Mouse (Mus musculus) MEL (cell line): ENCODE measurements around the gene Rab11fip3. TPM values are rescaled to one million over a fixed set of nuclear protein-coding genes. Genes with fewer than 3 reads are reported as not detected.

Source experiments
- DNase-seq: peaks from one replicate; pipeline ENCODE4 v3.0.0; 2011; ENCODE audit warnings: low read depth, low spot score
- H3K27ac ChIP-seq: 2 replicates; pipeline ENCODE4 v1.5.1; 2012; ENCODE audit warnings: low read depth, mild to moderate bottlenecking, control low read depth, low read length, moderate library complexity; ENCODE audit not compliant: control insufficient read depth
- H3K27me3 ChIP-seq, 2 experiments: fragments of 150-350 bp in 1 of 2; sonication (generic) in 1 of 2; 2 replicates each; pipeline ENCODE4 v1.6.1; 2012; ENCODE audit warnings: low read length in 2 of 2, mild to moderate bottlenecking in 2 of 2, improper control_type of control experiment in 1 of 2, moderate library complexity in 1 of 2; ENCODE audit not compliant: insufficient read depth in 2 of 2, control insufficient read depth in 1 of 2
- H3K36me3 ChIP-seq, 2 experiments: 2 replicates each; pipeline ENCODE4 v1.6.1; 2012 to 2014; ENCODE audit warnings: low read length in 2 of 2, improper control_type of control experiment in 1 of 2, inconsistent platforms in 1 of 2, mild to moderate bottlenecking in 1 of 2; ENCODE audit not compliant: insufficient read depth in 2 of 2, control insufficient read depth in 1 of 2
- H3K4me1 ChIP-seq, 2 experiments: fragments of 150-350 bp in 1 of 2; sonication (generic) in 1 of 2; 2 replicates each; pipeline ENCODE4 v1.6.1; 2012; ENCODE audit warnings: low read length in 2 of 2, improper control_type of control experiment in 1 of 2, mild to moderate bottlenecking in 1 of 2; ENCODE audit not compliant: insufficient read depth in 2 of 2, control insufficient read depth in 1 of 2
- H3K4me3 ChIP-seq, 2 experiments: fragments of 150-350 bp in 1 of 2; sonication (generic) in 1 of 2; 2 replicates each; pipeline ENCODE4 v1.5.1; 2012; ENCODE audit warnings: low read depth in 2 of 2, low read length in 2 of 2, mild to moderate bottlenecking in 2 of 2, moderate library complexity in 2 of 2, control low read depth in 1 of 2, improper control_type of control experiment in 1 of 2; ENCODE audit not compliant: control insufficient read depth in 1 of 2, insufficient read depth in 1 of 2
- H3K79me2 ChIP-seq: 2 replicates; pipeline ENCODE4 v1.6.1; 2012; ENCODE audit warnings: mild to moderate bottlenecking, low read length, moderate library complexity; ENCODE audit not compliant: control insufficient read depth, poor library complexity, insufficient read depth
- H3K9ac ChIP-seq: 2 replicates; pipeline ENCODE4 v1.6.1; 2012; ENCODE audit warnings: low read depth, mild to moderate bottlenecking, control low read depth, low read length, moderate library complexity; ENCODE audit not compliant: control insufficient read depth, poor library complexity, severe bottlenecking
- H3K9me3 ChIP-seq: fragments of 150-350 bp; sonication (generic); replicated peaks from 2 replicates; pipeline ENCODE4 v1.6.1; 2012; ENCODE audit warnings: mild to moderate bottlenecking, low read length, improper control_type of control experiment, moderate library complexity; ENCODE audit not compliant: insufficient read depth
- CHD1 ChIP-seq: IDR thresholded peaks from 2 replicates; pipeline ENCODE4 v1.6.1; 2012; ENCODE audit warnings: low read depth, mild to moderate bottlenecking, inconsistent platforms, low read length, improper control_type of control experiment
- CHD2 ChIP-seq: IDR thresholded peaks from 2 replicates; pipeline ENCODE4 v1.6.1; 2011; ENCODE audit warnings: low read length, improper control_type of control experiment
- CTCF ChIP-seq, 3 experiments: IDR thresholded peaks in 2 of 3; conservative IDR thresholded peaks in 1 of 3; 2 replicates each; pipeline ENCODE4 v1.5.1; 2011 to 2012; ENCODE audit warnings: low read length in 3 of 3, low read depth in 2 of 3, mild to moderate bottlenecking in 2 of 3, improper control_type of control experiment in 1 of 3, inconsistent platforms in 1 of 3, mixed read lengths in 1 of 3, moderate library complexity in 1 of 3; ENCODE audit not compliant: control insufficient read depth in 1 of 3, insufficient read depth in 1 of 3, poor library complexity in 1 of 3, severe bottlenecking in 1 of 3
- ELF1 ChIP-seq: IDR thresholded peaks from 2 replicates; pipeline ENCODE4 v1.6.1; 2014; ENCODE audit warnings: low read depth, mild to moderate bottlenecking, inconsistent platforms, low read length, improper control_type of control experiment, moderate library complexity
- EP300 ChIP-seq, 2 experiments: IDR thresholded peaks; 2 replicates each; pipeline ENCODE4 v1.6.1; 2011; ENCODE audit warnings: improper control_type of control experiment in 2 of 2, low read length in 2 of 2, low read depth in 1 of 2, mild to moderate bottlenecking in 1 of 2
- JUND ChIP-seq: IDR thresholded peaks from 2 replicates; pipeline ENCODE4 v1.6.1; 2011; ENCODE audit warnings: low read depth, mild to moderate bottlenecking, improper control_type of control experiment, low read length
- KAT2A ChIP-seq: conservative IDR thresholded peaks from 2 replicates; pipeline ENCODE4 v1.6.1; 2012; ENCODE audit warnings: low read depth, low read length, improper control_type of control experiment, inconsistent platforms
- MAX ChIP-seq: IDR thresholded peaks from 2 replicates; pipeline ENCODE4 v1.6.1; 2011; ENCODE audit warnings: low read length, improper control_type of control experiment
- MAZ ChIP-seq: IDR thresholded peaks from 2 replicates; pipeline ENCODE4 v1.6.1; 2012; ENCODE audit warnings: low read depth, mild to moderate bottlenecking, inconsistent platforms, low read length, improper control_type of control experiment
- MXI1 ChIP-seq: IDR thresholded peaks from 2 replicates; pipeline ENCODE4 v1.6.1; 2011; ENCODE audit warnings: mild to moderate bottlenecking, low read depth, low read length, improper control_type of control experiment
- MYC ChIP-seq: IDR thresholded peaks from 2 replicates; pipeline ENCODE4 v1.6.1; 2011; ENCODE audit warnings: low read depth, mild to moderate bottlenecking, low read length, improper control_type of control experiment, moderate library complexity
- NRF1 ChIP-seq: IDR thresholded peaks from 2 replicates; pipeline ENCODE4 v1.6.1; 2014; ENCODE audit warnings: low read depth, mild to moderate bottlenecking, inconsistent platforms, low read length, improper control_type of control experiment, moderate library complexity; ENCODE audit not compliant: poor library complexity, insufficient read depth, severe bottlenecking
- POLR2A ChIP-seq, 2 experiments: IDR thresholded peaks; 2 replicates each; pipeline ENCODE4 v1.6.1; 2011 to 2012; ENCODE audit warnings: low read length in 2 of 2, mild to moderate bottlenecking in 2 of 2, control low read depth in 1 of 2, improper control_type of control experiment in 1 of 2, low read depth in 1 of 2, moderate library complexity in 1 of 2; ENCODE audit not compliant: control insufficient read depth in 1 of 2, insufficient read depth in 1 of 2, poor library complexity in 1 of 2
- POLR2AphosphoS5 ChIP-seq: IDR thresholded peaks from 2 replicates; pipeline ENCODE4 v1.6.1; 2012; ENCODE audit warnings: low read depth, borderline replicate concordance, mild to moderate bottlenecking, inconsistent platforms, low read length, moderate library complexity, mixed read lengths
- RCOR1 ChIP-seq: IDR thresholded peaks from 2 replicates; pipeline ENCODE4 v1.6.1; 2012; ENCODE audit warnings: low read depth, mild to moderate bottlenecking, inconsistent platforms, low read length, improper control_type of control experiment
- SIN3A ChIP-seq: IDR thresholded peaks from 2 replicates; pipeline ENCODE4 v1.6.1; 2012; ENCODE audit warnings: low read length, improper control_type of control experiment, inconsistent platforms
- TAL1 ChIP-seq: IDR thresholded peaks from 2 replicates; pipeline ENCODE4 v1.6.1; 2012; ENCODE audit warnings: mild to moderate bottlenecking, inconsistent platforms, low read length, moderate library complexity, mixed read lengths
- TBP ChIP-seq: IDR thresholded peaks from 2 replicates; pipeline ENCODE4 v1.8.0; 2011; ENCODE audit warnings: low read depth, low read length, improper control_type of control experiment
- UBTF ChIP-seq: IDR thresholded peaks from 2 replicates; pipeline ENCODE4 v1.6.1; 2012; ENCODE audit warnings: low read depth, mild to moderate bottlenecking, inconsistent platforms, low read length, improper control_type of control experiment, moderate library complexity, borderline replicate concordance; ENCODE audit not compliant: insufficient read depth
- ZMIZ1 ChIP-seq: IDR thresholded peaks from 2 replicates; pipeline ENCODE4 v1.6.1; 2012; ENCODE audit warnings: low read depth, mild to moderate bottlenecking, inconsistent platforms, low read length, improper control_type of control experiment, moderate library complexity
- polyA plus RNA-seq, 2 experiments: library from polyadenylated mRNA; stranded (reverse) in 1 of 2; unstranded in 1 of 2; fragments of >175 nt in 1 of 2; fragments of >200 nt in 1 of 2; gene quantifications; 2 replicates each; pipeline versions ENCODE4 v1.2.1 to v1.2.4; 2012; ENCODE audit warnings: low replicate concordance in 2 of 2, low read depth in 1 of 2; ENCODE audit not compliant: insufficient read length in 2 of 2, insufficient read depth in 1 of 2, missing spikeins in 1 of 2
- total RNA-seq: library from RNA; depleted of rRNA; stranded (reverse); fragments of 300-350 nt; gene quantifications from 2 replicates; pipeline ENCODE4 v1.2.3, GENCODE M21; 2012

The Rab11fip3 gene
- total and polyA plus RNA-seq, 3 experiments, result 3.2 to 18.9 TPM; not detected in 1

DNA sequence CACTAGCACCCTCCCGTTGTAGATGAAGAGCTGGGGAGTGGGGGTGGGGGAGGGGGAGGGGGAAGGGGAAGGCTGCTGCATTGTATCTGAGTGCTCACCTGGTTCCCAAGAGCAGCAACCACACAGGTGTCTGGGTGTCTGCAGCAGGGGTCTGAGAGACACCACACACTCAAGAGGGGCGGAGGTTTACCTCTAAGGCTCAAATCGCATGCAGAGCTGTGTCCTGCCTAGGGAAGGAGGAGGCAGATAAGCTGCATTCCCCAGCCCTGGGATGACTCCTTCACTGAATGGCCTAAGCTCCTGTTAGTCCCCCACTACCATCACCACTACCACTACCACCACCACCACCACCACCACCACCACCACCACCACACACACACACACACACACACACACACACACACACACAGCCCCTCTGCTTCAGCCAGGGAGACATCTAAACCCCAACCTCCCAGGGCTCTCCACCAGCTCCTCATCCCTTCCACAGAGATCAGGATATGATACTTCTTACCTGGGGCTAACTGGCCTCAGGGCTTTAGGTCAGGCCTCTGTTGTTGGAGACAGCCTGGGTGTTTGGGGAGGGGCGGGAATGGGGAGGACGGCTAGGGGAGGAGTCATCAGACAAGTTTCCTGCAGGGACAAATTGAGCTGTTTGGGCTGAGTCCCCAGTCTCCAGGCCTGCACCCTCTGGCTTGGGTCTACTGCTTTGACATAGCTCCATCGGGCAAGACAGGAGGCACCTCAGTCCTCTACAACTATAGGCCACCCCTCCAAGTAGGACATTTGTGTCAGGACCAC is 124.8 kb downstream of the Rab11fip3 start, which contains the start of the genes Pigq and Nhlrc4:
Gene Pigq, minus strand, starts transcription at position 571 of the 798 bp plus-strand sequence.
Gene Nhlrc4, minus strand, starts transcription at position 596 of the 798 bp plus-strand sequence.
- H3K9me3 ChIP-seq, result no peaks in the 10 kb centered on the region
- H3K4me3 ChIP-seq, result no peak within 1 kb of the TSS
- H3K27me3 ChIP-seq, result no peaks in the 10 kb centered on the region
- no peak for TF ChIP-seq SIN3A
- no peak for TF ChIP-seq KAT2A
- TF ChIP-seq EP300 (IDR thresholded peaks at IDR 0.05; ENCODE audit: low read depth in 1 of 2, low read length in 2 of 2), result no peak
- no peak for TF ChIP-seq MAX
- TF ChIP-seq UBTF, result no peak
- TF ChIP-seq MXI1, result no peak
- no peak for TF ChIP-seq CTCF (IDR thresholded peaks at IDR 0.05 in 2 of 3, conservative IDR thresholded peaks at IDR 0.05 in 1 of 3; ENCODE audit: control insufficient read depth in 1 of 3, insufficient read depth in 1 of 3, low read depth in 2 of 3, low read length in 3 of 3, poor library complexity in 1 of 3, severe bottlenecking in 1 of 3)
- no peak for TF ChIP-seq POLR2A (IDR thresholded peaks at IDR 0.05; ENCODE audit: control insufficient read depth in 1 of 2, insufficient read depth in 1 of 2, low read depth in 1 of 2, low read length in 2 of 2, poor library complexity in 1 of 2)
- TF ChIP-seq RCOR1, result no peak
- TF ChIP-seq POLR2AphosphoS5, result no peak
- no peak for TF ChIP-seq ZMIZ1
- no peak for TF ChIP-seq JUND
- TF ChIP-seq TBP, result no peak
- no peak for TF ChIP-seq CHD2
- TF ChIP-seq NRF1, result no peak
- TF ChIP-seq TAL1, result no peak
- peak within 1 kb of the TSS; percentile 95 for H3K27ac ChIP-seq
- H3K4me1 ChIP-seq, result peaks cover 10 to 30% of the 10 kb centered on the region in 2 experiments
- H3K79me2 ChIP-seq, result peaks cover 25% of the 10 kb centered on the region
- no peak within 1 kb of the TSS for H3K9ac ChIP-seq
- no peak for DNase-seq
- peaks cover 0 to 17% of the 10 kb centered on the region in 2 experiments; a peak in 2 of 4 replicates for H3K36me3 ChIP-seq

DNA sequence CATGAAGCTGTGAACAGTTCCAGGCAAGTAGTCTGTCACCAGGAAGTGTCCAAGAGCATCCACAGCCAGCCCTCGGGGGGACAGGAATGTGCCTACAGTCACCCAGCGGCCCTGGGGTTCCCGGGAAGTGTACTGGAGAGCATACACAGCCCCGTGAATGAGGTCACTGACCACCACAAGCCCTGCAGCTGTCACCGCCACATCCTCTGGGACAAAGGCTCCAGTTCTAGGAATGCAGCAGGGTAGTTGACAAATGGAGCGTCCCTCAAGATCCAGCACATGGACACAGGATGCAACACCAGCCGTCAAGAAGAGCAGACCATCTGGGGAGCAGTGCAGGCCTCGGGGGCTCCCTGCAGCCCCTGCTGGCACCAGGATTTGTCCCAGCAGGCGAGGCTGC is 125.6 kb downstream of the Rab11fip3 start:
- peak overlapping the region; percentile 95 for H3K27ac ChIP-seq

More for the DNA sequence above, 125.6 kb downstream of the Rab11fip3 start:
- no peaks in the 10 kb centered on the region for H3K27me3 ChIP-seq
- no peaks in the 10 kb centered on the region for H3K9me3 ChIP-seq
- peaks cover 0 to 17% of the 10 kb centered on the region in 2 experiments; a peak in 3 of 4 replicates for H3K36me3 ChIP-seq
- peaks cover 27% of the 10 kb centered on the region for H3K79me2 ChIP-seq
- peak overlapping the region; percentile 56 for H3K9ac ChIP-seq
- H3K4me3 ChIP-seq, result no peak overlapping the region; a peak in 1 of 4 replicates
- no peak for DNase-seq
- TF ChIP-seq CHD1, result no peak
- no peak for TF ChIP-seq MAZ
- no peak for TF ChIP-seq SIN3A
- TF ChIP-seq EP300 (IDR thresholded peaks at IDR 0.05; ENCODE audit: low read depth in 1 of 2, low read length in 2 of 2), result no peak
- no peak for TF ChIP-seq KAT2A
- TF ChIP-seq MXI1, result no peak
- TF ChIP-seq RCOR1, result no peak
- no peak for TF ChIP-seq POLR2A (IDR thresholded peaks at IDR 0.05; ENCODE audit: control insufficient read depth in 1 of 2, insufficient read depth in 1 of 2, low read depth in 1 of 2, low read length in 2 of 2, poor library complexity in 1 of 2)
- no peak for TF ChIP-seq MYC
- no peak for TF ChIP-seq ELF1
- H3K4me1 ChIP-seq, result peaks cover 10 to 30% of the 10 kb centered on the region in 2 experiments
